Mouse (Mus musculus): Measurements from ENCODE around the gene Olfr231. TPM values are rescaled to one million over a fixed set of nuclear protein-coding genes. Genes with fewer than 3 reads are reported as not detected.

Olfr231 gene
- polyA plus RNA-seq, 1 experiment from 2014 or later: not detected

DNA sequence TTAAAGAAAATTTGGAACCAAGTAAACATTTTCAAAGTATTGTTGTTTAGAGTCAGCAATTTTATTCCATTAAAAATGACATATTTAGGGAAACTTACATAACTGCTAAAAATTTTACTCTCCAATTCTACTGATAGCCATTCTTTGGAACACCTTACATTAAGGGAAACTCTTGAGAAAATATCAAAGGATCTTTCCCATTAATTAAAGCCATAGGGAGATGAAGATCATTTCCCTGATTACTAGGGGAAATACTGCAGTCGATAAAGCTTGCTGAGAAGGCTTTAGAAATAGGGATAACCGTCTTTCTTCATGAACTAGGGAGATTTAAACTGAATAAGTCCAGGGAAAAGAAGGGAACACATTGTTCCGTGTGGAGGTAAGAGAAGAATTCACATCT, 10.3 kb upstream of the Olfr231 start, which contains the start of gene Olfr424:
Olfr424 (plus strand) TSS at position 301 of the 400 bp plus-strand sequence.
- H3K4me1 ChIP-seq (ENCODE audit: control insufficient read depth, insufficient read depth, low read length): no peaks in the 10 kb centered on the region
- no peaks in the 10 kb centered on the region for H3K27me3 ChIP-seq (ENCODE audit: control insufficient read depth, insufficient read depth, low read length)
- H3K9ac ChIP-seq (ENCODE audit: low read depth, low read length): no peak within 1 kb of the TSS
- no peaks in the 10 kb centered on the region for H3K9me3 ChIP-seq (ENCODE audit: control insufficient read depth, low read length)
- ATAC-seq (ENCODE audit: low FRiP score, low TSS enrichment): no peak
- no peak within 1 kb of the TSS for H3K4me2 ChIP-seq (replicated peaks; ENCODE audit: low read depth, low read length)
- 81% methylated on average over 3 of the region's 3 CpGs for WGBS
- no peak within 1 kb of the TSS for H3K4me3 ChIP-seq (ENCODE audit: low read length)
- H3K27ac ChIP-seq (ENCODE audit: low read depth, low read length): no peak within 1 kb of the TSS
- H3K36me3 ChIP-seq (ENCODE audit: control insufficient read depth, insufficient read depth, low read length): no peaks in the 10 kb centered on the region

DNA sequence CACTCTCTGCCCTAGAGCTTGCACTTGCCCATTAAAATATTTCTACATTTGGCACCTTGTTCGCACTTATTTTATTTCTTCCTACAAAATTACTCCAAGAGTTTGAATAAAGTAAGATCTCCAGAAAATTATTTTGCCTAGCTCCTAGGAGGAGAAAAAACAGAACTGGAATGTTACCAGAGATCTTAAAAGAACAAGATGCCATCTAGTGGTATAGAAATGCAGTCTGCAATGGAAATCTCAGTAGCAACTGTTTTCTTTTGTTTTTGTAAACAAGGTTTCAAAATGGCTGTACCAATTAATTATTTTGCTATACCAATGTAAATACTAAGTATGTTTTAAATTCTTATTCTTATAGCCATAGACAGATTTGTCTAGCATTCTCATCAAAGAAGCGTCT, 17.2 kb downstream of the Olfr231 start:
- WGBS: 60% methylated on average over 2 of the region's 2 CpGs

DNA sequence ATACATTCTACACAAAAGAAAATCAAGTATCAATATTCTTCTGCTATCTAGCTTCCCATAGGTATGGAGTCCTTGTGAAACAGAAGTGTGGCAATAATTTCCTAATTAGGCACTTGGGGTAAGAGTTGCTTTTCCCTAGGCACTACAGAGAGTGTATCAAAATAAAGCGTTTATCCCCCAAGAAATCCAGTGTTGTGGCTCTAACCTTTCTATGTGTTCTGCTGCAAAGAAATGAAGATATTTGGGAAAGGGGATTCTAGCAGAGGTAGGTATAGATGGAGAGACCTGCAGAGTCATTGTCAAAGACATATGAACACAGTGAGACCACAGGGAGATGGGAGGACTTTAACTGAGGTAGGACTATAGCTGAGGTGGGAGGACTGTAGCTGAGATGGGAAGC, 24.4 kb downstream of the Olfr231 start, which contains the start of gene Olfr427:
Olfr427 (plus strand) TSS at position 301 of the 400 bp plus-strand sequence.
- H3K4me3 ChIP-seq (ENCODE audit: low read length): no peak within 1 kb of the TSS
- H3K27me3 ChIP-seq (ENCODE audit: control insufficient read depth, insufficient read depth, low read length): no peaks in the 10 kb centered on the region
- no peak within 1 kb of the TSS for H3K27ac ChIP-seq (ENCODE audit: low read depth, low read length)
- no peak within 1 kb of the TSS for H3K4me2 ChIP-seq (replicated peaks; ENCODE audit: low read depth, low read length)
- H3K36me3 ChIP-seq (ENCODE audit: control insufficient read depth, insufficient read depth, low read length): no peaks in the 10 kb centered on the region
- H3K9me3 ChIP-seq (ENCODE audit: control insufficient read depth, low read length): no peaks in the 10 kb centered on the region
- H3K4me1 ChIP-seq (ENCODE audit: control insufficient read depth, insufficient read depth, low read length): no peaks in the 10 kb centered on the region
- WGBS: 92% methylated on average over 1 of the region's 1 CpGs
- ATAC-seq (ENCODE audit: low FRiP score, low TSS enrichment): no peak
- H3K9ac ChIP-seq (ENCODE audit: low read depth, low read length): no peak within 1 kb of the TSS

More for the DNA sequence above, 17.2 kb downstream of the Olfr231 start:
- Histone ChIP-seq H3K4me1 (ENCODE audit: control insufficient read depth, insufficient read depth, low read length) (no peaks in the 10 kb centered on the region), H3K27me3 (ENCODE audit: control insufficient read depth, insufficient read depth, low read length) (no peaks in the 10 kb centered on the region), H3K36me3 (ENCODE audit: control insufficient read depth, insufficient read depth, low read length) (no peaks in the 10 kb centered on the region), H3K9me3 (ENCODE audit: control insufficient read depth, low read length) (no peaks in the 10 kb centered on the region), H3K4me2 (replicated peaks; ENCODE audit: low read depth, low read length) (no peak overlapping the region), H3K9ac (ENCODE audit: low read depth, low read length) (no peak overlapping the region), H3K4me3 (ENCODE audit: low read length) (no peak overlapping the region), H3K27ac (ENCODE audit: low read depth, low read length) (no peak overlapping the region)
- ATAC-seq (ENCODE audit: low FRiP score, low TSS enrichment): no peak

DNA sequence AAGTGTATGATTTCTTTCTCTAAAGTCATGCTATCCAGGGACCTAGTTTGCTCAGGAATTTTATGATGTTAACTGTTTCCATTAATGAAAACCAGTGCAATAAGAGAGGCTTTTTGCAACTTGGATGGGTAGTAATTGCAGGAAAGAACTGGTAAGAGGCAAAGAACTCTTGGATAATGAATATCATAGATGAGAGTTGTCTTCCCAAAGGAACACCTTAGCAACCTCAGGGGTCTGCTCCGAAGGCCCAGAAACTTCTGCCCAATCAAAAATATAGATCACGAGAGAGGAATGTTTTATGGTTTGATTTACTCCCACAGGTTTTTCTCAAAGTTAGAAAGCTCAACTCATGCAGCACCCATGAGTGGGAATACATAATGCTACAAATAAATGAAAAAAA, 36.9 kb downstream of the Olfr231 start, which contains the start of gene Olfr429:
Olfr429 (plus strand) TSS at position 301 of the 400 bp plus-strand sequence.
- no peak for ATAC-seq (ENCODE audit: low FRiP score, low TSS enrichment)
- Histone ChIP-seq H3K4me2 (replicated peaks; ENCODE audit: low read depth, low read length) (no peak within 1 kb of the TSS), H3K27ac (ENCODE audit: low read depth, low read length) (no peak within 1 kb of the TSS), H3K27me3 (ENCODE audit: control insufficient read depth, insufficient read depth, low read length) (no peaks in the 10 kb centered on the region), H3K4me1 (ENCODE audit: control insufficient read depth, insufficient read depth, low read length) (no peaks in the 10 kb centered on the region), H3K4me3 (ENCODE audit: low read length) (no peak within 1 kb of the TSS), H3K9ac (ENCODE audit: low read depth, low read length) (no peak within 1 kb of the TSS), H3K36me3 (ENCODE audit: control insufficient read depth, insufficient read depth, low read length) (no peaks in the 10 kb centered on the region), H3K9me3 (ENCODE audit: control insufficient read depth, low read length) (no peaks in the 10 kb centered on the region)
- 82% methylated on average over 2 of the region's 2 CpGs for WGBS

DNA sequence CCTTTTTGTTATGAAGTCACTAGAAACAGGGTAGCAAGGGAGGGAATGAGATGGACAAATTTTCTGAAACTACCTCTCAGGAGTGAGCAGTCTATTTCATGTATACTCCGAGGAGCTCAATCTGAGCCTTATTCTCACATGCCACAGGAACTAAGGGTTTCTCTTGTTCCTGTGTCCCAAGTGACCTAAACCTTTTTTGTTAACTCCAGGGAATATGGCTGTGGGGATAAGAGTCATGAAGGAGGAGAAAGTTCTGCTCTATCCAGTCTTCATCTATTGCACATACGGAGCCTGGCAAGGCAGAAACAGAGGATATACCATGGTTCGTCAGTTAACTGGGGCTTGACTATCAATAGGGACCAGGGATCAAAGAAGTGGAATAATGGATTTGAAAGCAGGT, 54.7 kb downstream of the Olfr231 start, which contains the start of gene Olfr430:
Olfr430 (plus strand) TSS at position 301 of the 400 bp plus-strand sequence.
- no peaks in the 10 kb centered on the region for H3K4me1 ChIP-seq (ENCODE audit: control insufficient read depth, insufficient read depth, low read length)
- H3K4me3 ChIP-seq (ENCODE audit: low read length): no peak within 1 kb of the TSS
- WGBS: 87% methylated on average over 3 of the region's 3 CpGs
- no peak within 1 kb of the TSS for H3K9ac ChIP-seq (ENCODE audit: low read depth, low read length)
- no peaks in the 10 kb centered on the region for H3K9me3 ChIP-seq (ENCODE audit: control insufficient read depth, low read length)
- H3K4me2 ChIP-seq (replicated peaks; ENCODE audit: low read depth, low read length): no peak within 1 kb of the TSS
- no peaks in the 10 kb centered on the region for H3K27me3 ChIP-seq (ENCODE audit: control insufficient read depth, insufficient read depth, low read length)
- no peaks in the 10 kb centered on the region for H3K36me3 ChIP-seq (ENCODE audit: control insufficient read depth, insufficient read depth, low read length)
- no peak for ATAC-seq (ENCODE audit: low FRiP score, low TSS enrichment)
- H3K27ac ChIP-seq (ENCODE audit: low read depth, low read length): no peak within 1 kb of the TSS

Other genes starting within 250 kb of the Olfr231 start
- 0.34 and 0.79 TPM in 2 replicates for gene Ifi211, start 208.1 kb downstream of the Olfr231 start, polyA plus RNA-seq (2014; fragmentation: Nextera tagmentation; extraction: Ambion mirVana)
- 1.7 and 1.8 TPM in 2 replicates for gene Mndal, start 178.7 kb downstream of the Olfr231 start, polyA plus RNA-seq (2014; fragmentation: Nextera tagmentation; extraction: Ambion mirVana)
- 0.91 and 1.8 TPM in 2 replicates for gene Ifi203, start 178.5 kb downstream of the Olfr231 start, polyA plus RNA-seq (2014; fragmentation: Nextera tagmentation; extraction: Ambion mirVana)
- gene Ifi202b, start 138.4 kb downstream of the Olfr231 start, polyA plus RNA-seq (2014; fragmentation: Nextera tagmentation; extraction: Ambion mirVana): not detected in 2 replicates
- gene Ifi205, start 89.4 kb downstream of the Olfr231 start, polyA plus RNA-seq (2014; fragmentation: Nextera tagmentation; extraction: Ambion mirVana): not detected in 2 replicates
- 0.23 TPM in 1 of 2 replicates, not detected in the other for gene Olfr433, start 80.5 kb downstream of the Olfr231 start, polyA plus RNA-seq (2014; fragmentation: Nextera tagmentation; extraction: Ambion mirVana)
- gene Olfr432, start 72.0 kb downstream of the Olfr231 start, polyA plus RNA-seq (2014; fragmentation: Nextera tagmentation; extraction: Ambion mirVana): not detected in 2 replicates
- gene Olfr430, start 54.6 kb downstream of the Olfr231 start, polyA plus RNA-seq (2014; fragmentation: Nextera tagmentation; extraction: Ambion mirVana): not detected in 2 replicates
- not detected in 2 replicates for gene Olfr429, start 36.8 kb downstream of the Olfr231 start, polyA plus RNA-seq (2014; fragmentation: Nextera tagmentation; extraction: Ambion mirVana)
- gene Olfr427, start 24.3 kb downstream of the Olfr231 start, polyA plus RNA-seq (2014; fragmentation: Nextera tagmentation; extraction: Ambion mirVana): not detected in 2 replicates
- gene Olfr424, start 10.4 kb upstream of the Olfr231 start, polyA plus RNA-seq (2014; fragmentation: Nextera tagmentation; extraction: Ambion mirVana): not detected in 2 replicates
- gene Olfr420, start 34.5 kb upstream of the Olfr231 start, polyA plus RNA-seq (2014; fragmentation: Nextera tagmentation; extraction: Ambion mirVana): not detected in 2 replicates
- gene Spta1, start 51.6 kb upstream of the Olfr231 start, polyA plus RNA-seq (2014; fragmentation: Nextera tagmentation; extraction: Ambion mirVana): 0.19 and 0.39 TPM in 2 replicates
- gene Olfr419, start 130.9 kb upstream of the Olfr231 start, polyA plus RNA-seq (2014; fragmentation: Nextera tagmentation; extraction: Ambion mirVana): not detected in 2 replicates
- gene Mptx1, start 209.4 kb upstream of the Olfr231 start, polyA plus RNA-seq (2014; fragmentation: Nextera tagmentation; extraction: Ambion mirVana): not detected in 2 replicates
- gene Olfr417, start 244.0 kb upstream of the Olfr231 start, polyA plus RNA-seq (2014; fragmentation: Nextera tagmentation; extraction: Ambion mirVana): not detected in 2 replicates

Measured in kidney, embryonic 14.5 days (tissue).